Mouse (Mus musculus) splenic B cell, adult 2 months (primary cell): Measurements from ENCODE around the gene Glis2.
A peak's percentile ranks its signal among the peaks of the same experiment; 100 is the strongest.

Experiments used
- DNase-seq: peaks from one replicate; pipeline ENCODE4 v3.0.0-alpha.2; 2011; ENCODE audit warnings: low read depth, low spot score
- H3K27me3 ChIP-seq: 2 replicates; pipeline ENCODE4 v1.6.1; 2012; ENCODE audit warnings: mild to moderate bottlenecking, low read length, moderate library complexity, mixed read lengths; ENCODE audit not compliant: control insufficient read depth, poor library complexity, insufficient read depth, severe bottlenecking
- H3K36me3 ChIP-seq: 2 replicates; pipeline ENCODE4 v1.6.1; 2012; ENCODE audit warnings: mild to moderate bottlenecking, low read length, moderate library complexity, mixed read lengths; ENCODE audit not compliant: control insufficient read depth, poor library complexity, insufficient read depth, severe bottlenecking

Gene Glis2

DNA sequence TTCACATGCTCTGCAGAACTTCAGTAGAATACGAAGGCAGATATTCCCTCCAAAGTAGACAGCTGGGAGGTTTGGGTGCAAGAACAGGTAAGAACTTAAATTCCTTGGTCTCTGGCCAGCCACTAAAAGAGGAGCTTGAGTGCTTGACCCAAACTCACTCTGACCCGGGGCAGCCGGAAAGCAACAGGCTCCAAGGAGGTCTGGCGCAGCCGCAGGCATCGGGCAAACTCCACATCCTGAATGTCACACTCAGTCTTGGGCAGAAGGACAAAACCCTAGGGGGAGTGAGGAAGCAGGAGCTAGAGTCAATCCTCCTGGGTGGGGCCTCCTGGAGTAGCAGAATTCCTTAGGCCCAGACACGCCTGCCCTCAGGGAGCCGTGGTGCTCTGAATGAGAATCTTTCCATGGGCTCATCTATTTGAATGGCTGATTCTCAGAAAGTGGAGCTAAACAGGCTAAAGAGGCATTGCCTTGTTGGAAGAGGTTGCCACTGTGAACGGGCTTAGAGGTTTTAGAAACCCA is 34.4 kb downstream of the Glis2 start:
- no peak for DNase-seq
- peaks cover 10% of the 10 kb centered on the region for H3K36me3 ChIP-seq
- H3K27me3 ChIP-seq: no peaks in the 10 kb centered on the region

DNA sequence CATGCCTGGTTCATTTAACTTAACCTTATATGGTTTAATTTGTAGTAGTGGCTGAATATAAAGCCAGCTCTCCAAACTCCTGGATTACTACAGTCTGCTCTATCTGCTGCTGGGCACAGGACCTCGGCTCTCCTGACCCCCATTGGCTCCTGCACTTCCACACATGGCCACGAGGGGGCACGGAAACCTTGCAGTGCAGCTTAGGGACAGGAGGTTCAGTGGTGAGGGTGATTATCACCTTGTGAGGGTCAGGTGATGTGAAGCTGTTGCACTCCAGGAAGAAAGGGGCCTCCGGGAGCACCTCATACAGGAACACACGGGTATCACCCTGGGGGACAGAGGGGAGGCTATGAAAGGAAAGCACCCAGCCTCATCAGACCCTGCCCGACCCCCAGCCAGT is 35.4 kb downstream of the Glis2 start:
- DNase-seq: peak; percentile 87
- Histone ChIP-seq H3K36me3 (peaks cover 10% of the 10 kb centered on the region), H3K27me3 (no peaks in the 10 kb centered on the region)

DNA sequence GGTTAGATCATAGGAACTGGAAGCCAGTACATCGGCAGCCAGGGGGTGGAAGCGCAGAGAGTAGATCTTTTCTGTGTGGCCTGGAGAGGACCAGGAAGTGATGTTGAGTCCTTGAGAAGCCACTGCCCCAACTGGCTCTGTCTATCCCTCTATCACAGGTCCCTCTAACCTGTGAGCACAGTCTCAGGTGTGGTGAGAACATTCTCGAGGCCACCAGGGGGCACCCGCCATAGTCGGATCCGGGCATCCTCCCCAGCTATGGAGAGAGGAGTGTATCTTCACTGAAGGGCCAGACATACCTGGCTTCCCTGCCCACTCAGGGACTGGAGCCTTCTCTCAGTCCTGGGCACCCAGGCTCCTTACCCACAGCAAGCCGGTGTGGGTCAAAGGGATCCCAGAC is 37.5 kb downstream of the Glis2 start:
- Histone ChIP-seq H3K36me3 (peaks cover 8% of the 10 kb centered on the region), H3K27me3 (no peaks in the 10 kb centered on the region)
- no peak for DNase-seq

DNA sequence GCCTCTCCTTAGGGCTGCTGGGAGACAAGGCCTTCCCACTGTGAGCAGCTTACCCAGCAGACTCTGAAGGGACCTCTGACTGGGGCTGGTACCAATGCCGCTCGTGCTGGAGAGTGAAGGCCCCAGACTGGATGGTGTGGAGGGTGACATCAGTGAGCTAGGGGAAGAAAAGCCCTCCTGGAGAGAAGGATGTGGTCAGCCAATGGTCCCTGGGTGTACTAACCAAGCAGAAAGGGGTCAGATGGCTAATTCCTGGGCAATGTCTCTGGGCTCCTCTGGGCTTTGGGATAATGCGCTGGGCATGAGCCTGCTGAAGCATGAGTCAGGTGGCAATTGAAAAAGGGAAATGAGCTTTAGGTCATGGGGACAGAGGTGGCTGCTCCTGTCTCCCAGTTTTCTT is 39.1 kb downstream of the Glis2 start:
- no peaks in the 10 kb centered on the region for H3K27me3 ChIP-seq
- DNase-seq: no peak
- H3K36me3 ChIP-seq: peaks cover 10% of the 10 kb centered on the region

DNA sequence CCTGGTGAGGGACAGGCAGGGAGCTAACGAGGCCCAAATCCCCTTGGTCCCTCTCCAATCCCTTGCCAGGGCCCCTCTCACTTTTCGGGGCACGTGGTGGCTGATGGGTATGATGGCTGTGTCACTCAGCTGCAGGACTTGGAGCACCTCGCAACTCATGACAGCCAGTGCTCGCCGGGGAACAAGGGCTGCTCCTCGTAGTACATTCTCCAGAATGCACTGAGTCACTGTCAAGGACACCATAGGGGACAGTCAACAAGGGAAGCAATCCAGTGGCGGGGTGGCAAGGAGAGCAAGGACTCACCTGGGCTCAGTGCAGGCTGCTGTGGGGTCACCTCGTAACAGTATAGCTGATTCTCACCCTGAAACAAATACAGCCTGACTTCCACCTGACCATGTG is 40.2 kb downstream of the Glis2 start:
- Histone ChIP-seq H3K36me3 (peaks cover 6% of the 10 kb centered on the region; the same call in 1 of the 2 replicates), H3K27me3 (no peaks in the 10 kb centered on the region)
- DNase-seq: no peak

DNA sequence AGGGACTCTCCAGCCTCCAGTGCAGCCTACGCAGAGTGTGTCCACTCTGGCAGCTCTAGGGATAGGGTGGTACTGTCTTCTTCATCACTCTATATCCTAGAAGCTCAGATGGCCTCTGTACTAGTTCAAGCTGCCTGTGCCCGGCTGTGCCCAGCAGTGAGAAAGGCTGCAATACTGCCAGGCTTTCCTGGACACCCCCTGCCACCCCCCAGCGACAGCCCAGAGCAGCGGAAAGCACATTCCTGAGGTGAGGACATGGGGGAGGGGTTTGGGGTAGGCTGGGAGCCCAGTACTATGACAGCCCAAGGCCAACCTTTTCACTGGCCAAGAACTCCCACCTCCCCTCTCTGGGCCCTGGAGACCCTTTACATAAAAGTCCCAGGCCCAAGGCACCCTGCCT is 41.2 kb downstream of the Glis2 start:
- H3K27me3 ChIP-seq: no peaks in the 10 kb centered on the region
- no peak for DNase-seq
- H3K36me3 ChIP-seq: peaks cover 5% of the 10 kb centered on the region; the same call in 1 of the 2 replicates

DNA sequence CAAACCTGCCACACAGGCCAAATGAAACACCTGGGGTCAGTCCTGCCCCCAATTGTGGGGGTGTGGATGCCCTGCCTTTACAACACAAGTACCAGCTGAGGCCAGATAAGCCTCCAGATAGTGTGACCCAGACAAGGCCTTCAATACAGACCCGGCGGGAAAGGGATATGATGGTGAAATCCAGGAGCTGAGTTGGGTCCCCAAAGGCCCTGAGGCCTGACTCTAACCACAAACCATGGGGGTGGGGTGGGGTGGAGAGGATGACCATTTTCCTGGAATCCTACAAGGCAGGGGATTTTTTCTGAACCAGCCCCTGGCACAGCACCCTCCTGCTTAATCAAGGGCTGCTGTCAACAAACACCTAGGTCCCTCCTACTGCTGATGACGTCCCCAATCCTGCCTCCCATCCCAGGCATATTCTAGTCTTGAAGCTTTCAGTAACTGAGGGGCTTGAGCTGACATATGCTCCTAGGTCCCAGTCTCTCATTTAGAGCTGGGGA is 44.4 kb downstream of the Glis2 start:
- DNase-seq: no peak
- H3K36me3 ChIP-seq: peaks cover 7% of the 10 kb centered on the region; the same call in 1 of the 2 replicates
- no peaks in the 10 kb centered on the region for H3K27me3 ChIP-seq

DNA sequence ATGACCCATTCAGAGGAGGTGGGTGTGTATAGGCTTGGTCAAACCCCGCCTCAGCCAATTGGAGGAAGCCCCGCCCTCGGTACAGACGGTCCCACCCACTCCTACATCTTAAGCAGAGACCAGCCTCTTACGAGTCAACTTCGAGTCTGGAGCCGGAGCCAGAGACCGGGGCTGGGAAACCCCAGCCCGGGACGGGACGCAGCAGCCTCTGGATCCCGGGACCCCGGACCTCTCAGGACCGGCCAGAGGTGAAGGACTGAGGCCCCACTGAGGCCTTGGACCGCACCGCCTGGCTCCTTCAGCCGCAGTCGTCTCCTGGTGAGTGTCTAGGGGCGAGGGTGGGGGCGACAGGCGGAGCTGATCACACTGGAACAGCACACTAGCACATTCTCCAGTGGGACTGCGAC is 45.3 kb downstream of the Glis2 start, which contains the start of the genes Vasn and Dnaja3:
Vasn (plus strand) TSS at position 111 of the 407 bp plus-strand sequence.
Dnaja3 (plus strand) TSS at position 159 of the 407 bp plus-strand sequence.
- Histone ChIP-seq H3K36me3 (peaks cover 7% of the 10 kb centered on the region; the same call in 1 of the 2 replicates), H3K27me3 (no peaks in the 10 kb centered on the region)
- peak; percentile 49 for DNase-seq

DNA sequence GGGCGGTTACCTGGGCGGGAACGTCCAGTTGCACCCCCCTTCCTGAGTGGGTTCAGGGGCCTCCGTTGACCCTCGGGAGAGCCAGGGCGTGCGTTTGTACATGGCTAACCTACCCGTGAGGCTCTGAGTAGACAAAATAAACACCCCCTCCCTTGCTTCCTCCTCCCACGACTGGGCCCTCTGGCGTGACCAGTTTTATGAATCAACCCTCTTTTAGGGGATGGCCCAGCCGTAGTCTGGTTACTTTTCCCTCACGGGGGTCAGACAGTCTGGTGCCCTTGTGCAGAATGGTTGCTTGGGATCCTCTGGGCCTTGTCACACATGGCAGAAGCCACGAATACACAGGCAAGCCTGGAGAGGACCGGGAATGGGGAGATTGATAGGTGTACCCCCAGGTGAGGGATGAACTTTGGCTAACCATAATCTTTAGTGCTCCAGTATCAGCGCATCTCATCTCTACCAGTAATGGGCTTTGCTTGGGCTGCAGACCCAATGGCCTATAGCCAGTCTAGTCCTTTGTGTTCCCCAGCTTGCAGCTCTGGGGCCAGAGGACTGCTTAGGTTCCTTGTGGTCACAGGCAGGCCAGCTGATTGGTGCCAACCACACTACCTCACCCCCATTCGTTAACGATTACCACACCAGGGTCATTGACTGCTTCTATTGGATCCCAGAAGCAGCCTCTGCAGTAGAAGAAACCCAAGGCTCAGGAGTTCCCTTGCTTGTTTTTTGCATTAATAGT is 45.9 kb downstream of the Glis2 start:
- H3K27me3 ChIP-seq: no peaks in the 10 kb centered on the region
- H3K36me3 ChIP-seq: peaks cover 8% of the 10 kb centered on the region; the same call in 1 of the 2 replicates
- DNase-seq: peak; percentile 29

DNA sequence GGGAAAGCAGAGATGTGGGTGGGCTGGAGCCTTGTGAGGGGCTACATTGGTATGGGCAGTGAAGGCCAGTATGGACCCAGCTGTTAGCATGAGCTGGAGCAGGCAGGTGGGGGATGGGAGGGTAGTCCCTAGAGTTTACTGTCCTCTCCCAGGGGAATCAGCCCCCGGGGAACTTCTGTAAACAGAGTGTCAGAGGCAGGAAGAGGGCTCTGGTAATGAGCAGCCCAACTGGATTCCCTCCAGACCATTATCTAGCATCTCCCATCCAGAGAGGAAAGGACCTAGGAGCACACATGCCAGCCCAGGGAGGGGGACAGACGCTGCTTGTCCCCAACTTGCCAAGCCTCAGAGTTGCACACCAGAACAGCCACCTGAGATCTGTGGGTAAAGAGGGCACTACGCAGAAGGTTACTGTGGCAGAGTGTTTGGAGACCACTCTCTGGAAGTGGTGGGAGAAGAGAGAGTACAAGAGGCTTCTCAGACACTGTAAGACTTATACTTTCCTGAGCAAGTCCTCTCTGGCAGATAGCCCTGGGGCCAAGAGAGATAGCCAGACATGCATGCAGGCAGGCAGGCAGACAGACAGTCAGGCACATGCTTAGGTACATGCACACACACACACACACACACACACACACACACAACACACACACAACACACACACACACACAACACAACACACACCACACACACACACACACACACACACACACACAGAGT is 46.8 kb downstream of the Glis2 start:
- DNase-seq: peak; percentile 51

DNA sequence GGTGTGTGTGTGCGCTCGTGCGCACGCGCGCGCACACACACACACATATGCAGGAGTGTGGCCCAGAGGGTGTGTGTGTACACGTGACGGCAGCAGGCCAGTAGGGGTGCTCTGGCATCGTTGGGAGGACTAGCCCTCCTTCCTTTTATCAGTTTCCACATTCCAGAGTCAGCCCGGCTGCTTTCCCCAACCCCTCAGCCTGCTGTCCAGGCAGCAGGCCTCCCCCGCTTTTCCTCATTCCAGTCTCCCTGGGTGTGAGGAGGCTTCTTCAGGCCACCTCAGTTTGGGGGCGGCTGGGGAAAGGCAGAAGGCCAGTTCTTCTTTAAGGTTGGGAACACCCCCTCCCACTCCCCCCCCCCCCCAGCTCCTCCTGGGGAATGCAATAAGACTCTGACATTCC is 47.7 kb downstream of the Glis2 start:
- no peak for DNase-seq
- Histone ChIP-seq H3K27me3 (no peaks in the 10 kb centered on the region), H3K36me3 (peaks cover 9% of the 10 kb centered on the region; the same call in 1 of the 2 replicates)

More for the DNA sequence above, 46.8 kb downstream of the Glis2 start:
- Histone ChIP-seq H3K27me3 (no peaks in the 10 kb centered on the region), H3K36me3 (peaks cover 9% of the 10 kb centered on the region; the same call in 1 of the 2 replicates)

DNA sequence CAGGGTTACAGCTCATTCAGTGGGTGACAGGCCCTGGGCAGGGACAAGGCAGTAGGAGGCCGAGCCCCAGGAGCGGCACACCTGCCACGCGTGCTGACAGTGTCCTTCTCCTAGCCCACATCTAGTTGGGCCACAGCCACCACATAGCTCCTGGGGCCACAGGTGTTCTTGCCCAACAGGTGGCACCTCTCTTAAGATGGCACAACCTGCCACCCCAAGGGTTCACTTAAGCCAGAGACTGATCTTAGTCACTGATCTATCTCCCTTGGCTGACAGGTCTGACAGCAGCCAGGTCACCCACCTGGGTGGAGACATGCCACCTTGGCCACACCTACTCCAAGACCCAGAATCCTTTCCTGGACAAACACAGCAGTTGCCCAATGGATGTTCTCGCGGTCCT is 48.4 kb downstream of the Glis2 start:
- DNase-seq: no peak
- no peaks in the 10 kb centered on the region for H3K27me3 ChIP-seq

DNA sequence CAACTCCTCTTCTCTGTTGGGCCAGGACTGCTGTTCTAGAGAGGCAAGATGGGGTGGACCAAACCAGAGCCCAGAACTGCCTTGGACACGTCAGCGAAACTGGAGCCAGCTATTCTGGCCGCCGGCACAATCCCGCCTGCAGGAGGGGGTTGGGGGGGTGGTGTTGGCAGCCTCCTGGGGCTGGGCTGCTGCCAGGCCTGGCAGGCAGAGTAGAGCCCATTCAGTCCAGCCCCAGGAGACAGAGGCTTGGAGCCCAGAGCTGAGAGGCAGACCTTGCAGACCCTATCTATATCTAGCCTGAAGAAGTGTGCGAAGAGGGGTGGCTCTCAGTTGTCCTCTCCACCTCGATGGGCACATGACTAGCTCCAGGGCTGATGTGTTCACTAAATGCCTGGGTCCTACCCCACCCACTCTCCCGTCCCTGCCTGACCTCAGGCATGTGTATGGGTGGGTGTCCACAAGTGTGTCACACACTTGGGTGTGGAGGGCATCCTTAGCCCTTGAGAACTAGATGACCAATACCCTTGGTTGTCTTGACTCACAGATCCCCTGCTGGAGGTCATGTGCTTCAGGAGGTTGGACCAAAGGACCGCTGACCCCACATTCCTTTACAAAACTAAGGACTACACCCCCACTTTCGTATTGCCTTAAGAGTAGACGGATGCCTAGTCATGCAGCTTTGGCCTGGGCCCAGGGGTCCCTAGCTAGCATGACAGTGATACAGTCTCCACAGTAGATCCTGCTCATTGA is 49.3 kb downstream of the Glis2 start:
- Histone ChIP-seq H3K36me3 (peaks cover 10% of the 10 kb centered on the region), H3K27me3 (no peaks in the 10 kb centered on the region)
- DNase-seq: no peak

More for the DNA sequence above, 48.4 kb downstream of the Glis2 start:
- H3K36me3 ChIP-seq: peaks cover 14% of the 10 kb centered on the region; the same call in 1 of the 2 replicates

DNA sequence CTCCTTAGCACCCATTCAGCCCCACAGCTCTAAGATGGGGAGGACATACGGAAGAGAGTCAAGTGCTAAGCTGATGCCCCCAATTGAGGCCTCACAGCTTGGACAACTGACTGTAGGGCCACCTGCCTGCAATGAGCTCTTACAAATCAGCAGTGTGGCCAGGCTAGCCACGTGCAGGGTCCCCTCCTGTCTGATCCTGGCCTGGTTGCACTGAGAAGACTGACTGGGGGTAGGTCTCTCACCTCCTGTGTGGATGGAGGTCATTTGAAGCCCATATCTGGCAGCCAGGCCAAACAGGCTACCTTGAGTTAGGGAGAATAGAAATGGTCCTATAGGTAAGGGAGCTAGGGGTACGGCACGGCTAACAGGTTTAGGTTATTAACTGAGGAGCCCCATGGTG is 51.4 kb downstream of the Glis2 start:
- DNase-seq: no peak
- Histone ChIP-seq H3K27me3 (no peaks in the 10 kb centered on the region), H3K36me3 (peaks cover 13% of the 10 kb centered on the region)
